Mouse (Mus musculus) layer of hippocampus, adult 11-12 months (tissue): ENCODE results near the gene Tram2.

Source experiments
- DNase-seq: peaks from one replicate; pipeline ENCODE4 v3.0.0; 2022; ENCODE audit warnings: low spot score

Gene Tram2

GRCm38 (mm10) chr1:21010282-21010800, 68.7 kb downstream of the Tram2 start:
- DNase-seq: no peak

DNA sequence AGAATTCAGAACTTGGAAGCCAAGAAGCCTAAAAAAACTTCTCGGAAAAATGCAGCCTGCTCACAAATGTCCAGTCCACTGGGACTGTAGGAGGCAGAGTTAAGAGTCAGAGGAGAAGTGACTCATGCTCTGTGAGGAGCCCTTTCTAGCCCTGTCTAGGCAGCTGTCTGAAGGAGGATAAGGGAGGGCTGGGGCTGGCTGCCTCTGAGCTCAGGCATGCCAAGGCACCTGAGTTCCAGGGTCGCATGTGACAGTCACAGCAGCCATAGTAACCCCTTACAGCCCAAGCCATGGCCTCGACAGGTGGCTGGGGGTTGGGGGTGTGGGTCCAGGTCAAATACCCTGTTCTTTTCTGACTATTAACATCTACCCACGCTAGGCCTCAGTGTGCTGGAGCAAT, 70.1 kb downstream of the Tram2 start:
- DNase-seq: no peak

DNA sequence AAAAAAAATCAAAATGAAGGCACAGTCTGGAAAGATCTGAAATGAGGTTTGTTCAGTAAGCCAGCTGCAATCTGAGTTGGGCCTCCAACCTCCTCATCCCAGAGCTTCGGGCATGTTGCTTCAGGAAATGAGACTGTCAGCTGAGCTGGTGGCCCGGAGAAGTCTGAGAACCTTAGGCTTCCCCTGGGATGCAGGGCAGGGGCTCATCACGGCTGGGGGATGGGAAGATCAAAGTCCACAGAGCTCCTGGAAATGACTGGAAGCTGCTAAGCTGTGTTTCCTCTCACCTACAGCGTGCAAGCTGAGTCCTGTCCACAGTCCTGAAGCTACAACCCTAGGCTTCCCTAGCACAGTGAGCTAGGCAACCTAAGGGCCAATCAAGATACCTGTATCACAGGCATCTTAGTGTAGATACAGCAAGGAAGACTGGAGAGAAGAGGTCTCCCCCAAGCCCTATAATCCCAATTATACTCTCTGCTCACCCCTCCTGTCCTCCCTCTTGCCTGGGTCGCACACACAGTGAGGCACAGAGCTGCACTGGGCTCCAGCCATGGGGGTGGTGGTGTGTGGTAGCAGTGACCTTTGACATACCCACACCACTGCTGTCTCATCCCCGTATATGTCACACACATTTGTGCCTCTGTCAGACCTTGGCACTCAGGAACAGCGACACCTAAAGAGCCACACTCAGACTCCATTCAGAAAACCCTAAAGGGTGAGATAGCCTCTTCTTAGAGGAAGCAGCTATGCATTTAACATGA, 70.9 kb downstream of the Tram2 start:
- DNase-seq: no peak

DNA sequence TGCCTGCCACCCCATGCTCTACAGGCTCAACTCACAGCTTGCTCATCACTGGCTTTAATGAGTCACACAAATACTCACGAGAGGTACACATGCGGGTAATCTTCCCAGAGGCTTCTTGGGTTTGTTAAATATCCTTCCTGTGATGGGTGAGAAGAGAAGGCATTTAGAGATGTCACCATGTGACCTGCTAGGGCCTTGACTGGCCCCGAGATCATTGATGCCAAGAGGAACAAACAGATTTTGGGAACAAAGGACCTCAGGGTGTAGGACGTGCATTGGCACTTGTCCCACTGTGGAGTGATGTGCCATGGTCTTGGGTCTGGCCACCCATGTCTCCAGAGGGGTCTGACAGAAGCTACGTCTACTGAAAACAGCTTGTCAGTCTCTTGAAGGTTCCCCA, 72.3 kb downstream of the Tram2 start:
- no peak for DNase-seq

GRCm38 (mm10) chr1:21004596-21004995, 74.4 kb downstream of the Tram2 start:
- no peak for DNase-seq

- peak; percentile 16 for DNase-seq
Observed at GRCm38 (mm10) chr1:21002246-21003142, 76.5 kb downstream of the Tram2 start.

DNA sequence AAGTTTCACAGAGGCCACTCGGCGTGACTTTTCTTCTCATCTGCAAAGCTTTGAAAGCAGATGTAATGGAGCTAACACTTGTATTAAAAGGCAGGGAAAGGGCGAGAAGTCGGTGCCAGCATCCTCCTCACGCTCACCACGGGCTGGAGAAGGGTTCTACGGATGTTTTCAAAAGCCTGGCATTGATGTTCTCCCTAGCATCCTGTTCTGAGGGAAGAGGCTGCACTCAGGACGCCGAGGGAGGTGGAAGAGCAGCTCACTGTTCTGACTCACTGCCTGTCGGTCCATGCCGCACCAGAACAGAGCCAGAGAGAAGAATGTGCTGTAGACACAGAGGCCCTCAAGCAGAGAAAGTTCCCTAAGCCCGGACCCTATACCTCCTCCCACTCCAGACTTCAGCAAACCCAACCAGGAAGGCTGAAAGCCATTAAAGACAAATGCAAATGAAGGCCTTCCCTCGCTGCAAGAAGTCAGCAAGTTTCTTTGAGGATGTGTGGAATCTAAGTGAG, 81.1 kb downstream of the Tram2 start:
- no peak for DNase-seq

DNA sequence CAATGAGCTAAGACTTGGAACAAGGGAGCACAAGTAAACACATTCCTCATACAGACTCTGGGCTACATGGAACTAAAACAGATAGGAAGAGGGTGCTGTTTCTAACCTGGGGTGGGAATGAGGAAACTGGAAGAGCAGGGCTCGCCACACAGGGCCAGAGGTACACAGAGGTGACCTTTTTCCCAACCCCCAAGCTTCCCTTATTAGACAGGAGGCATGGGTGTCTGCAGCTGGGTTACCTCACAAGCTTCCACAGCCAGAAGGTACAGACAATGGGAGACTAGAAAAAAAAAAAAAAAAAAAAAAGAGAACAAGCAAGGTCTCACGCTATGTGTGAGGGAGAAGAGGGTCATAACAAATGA, 81.7 kb downstream of the Tram2 start:
- DNase-seq: no peak

- no peak for DNase-seq
Observed at GRCm38 (mm10) chr1:20996603-20997327, 82.3 kb downstream of the Tram2 start.

DNA sequence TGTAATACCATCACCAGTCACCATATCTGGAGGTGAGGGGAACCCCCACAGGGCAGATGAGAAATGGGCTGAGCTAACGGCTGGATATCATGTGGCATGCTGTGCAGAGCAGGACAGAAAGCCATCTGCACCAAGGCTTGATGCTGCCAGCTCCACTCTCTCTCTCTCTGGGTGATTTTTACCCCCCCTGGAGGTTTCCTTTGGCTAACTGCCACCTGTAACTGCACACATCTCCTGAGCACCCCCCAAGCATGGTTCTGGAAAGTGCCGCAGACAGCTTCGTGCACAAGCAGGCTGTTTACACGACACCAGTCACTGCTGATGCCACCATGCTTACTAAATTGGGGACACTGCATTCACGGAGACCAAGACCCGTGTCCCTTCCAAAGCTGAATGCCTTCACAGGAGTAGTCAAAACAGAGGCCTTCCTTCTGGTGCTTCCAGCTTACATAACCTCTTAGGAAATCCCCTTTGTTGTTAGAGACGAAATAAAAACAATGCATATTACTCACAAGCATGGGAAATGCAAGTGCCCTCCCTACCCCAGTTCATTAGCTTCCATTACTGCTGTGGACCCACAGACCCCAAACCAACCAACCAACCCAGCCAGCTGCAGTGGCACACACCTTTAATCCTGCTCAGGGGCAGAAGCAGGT, 83.6 kb downstream of the Tram2 start:
- no peak for DNase-seq

DNA sequence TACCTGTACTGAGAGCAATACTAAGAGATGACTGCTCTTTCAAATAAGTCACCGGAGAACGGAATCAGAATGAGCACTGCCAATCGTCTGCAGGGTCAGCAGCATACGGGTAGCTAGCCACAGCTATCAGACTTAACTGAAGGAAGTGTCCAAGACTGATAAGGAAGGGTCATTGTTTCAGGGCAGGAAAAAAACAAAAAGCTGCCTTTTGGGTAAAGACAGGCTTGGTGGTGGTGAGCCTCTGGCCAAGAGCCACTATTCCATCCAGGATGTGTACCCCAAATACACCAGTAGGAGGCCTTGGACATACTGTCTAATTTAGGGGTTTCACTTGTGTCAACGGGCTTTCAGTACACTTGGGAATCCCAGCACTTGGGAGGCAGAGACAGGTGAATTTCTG, 84.7 kb downstream of the Tram2 start:
- DNase-seq: no peak

- no peak for DNase-seq
Observed at GRCm38 (mm10) chr1:20993690-20994089, 85.3 kb downstream of the Tram2 start.

DNA sequence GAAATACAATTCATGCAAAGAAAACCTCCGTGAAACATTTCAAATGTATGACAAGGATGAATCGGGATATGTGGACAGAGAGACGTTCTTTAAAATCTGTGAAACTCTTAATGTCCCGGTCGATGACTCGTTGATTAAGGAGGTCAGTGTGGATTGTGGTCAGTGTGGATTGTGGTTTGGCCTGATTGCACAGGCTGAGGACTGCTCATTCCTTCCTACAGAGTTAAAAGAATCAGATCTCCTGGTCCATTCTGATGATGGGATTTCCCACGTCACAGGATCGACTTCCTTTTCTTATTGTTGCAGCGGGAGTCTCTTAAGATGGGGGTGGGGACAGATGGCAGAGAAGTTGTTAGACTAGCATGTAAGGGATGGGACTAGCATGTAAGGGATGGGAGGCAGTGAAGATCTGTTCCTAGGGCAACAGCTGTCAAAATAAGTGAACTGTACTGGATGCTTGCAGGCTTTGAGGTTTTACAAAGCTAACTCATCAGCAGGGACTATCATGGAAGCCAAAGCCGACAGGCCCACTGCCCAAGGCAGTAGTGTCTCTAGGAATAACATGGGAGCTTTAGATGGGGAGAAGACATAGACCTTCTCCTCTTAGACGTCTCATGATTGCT, 89.5 kb downstream of the Tram2 start:
- no peak for DNase-seq

DNA sequence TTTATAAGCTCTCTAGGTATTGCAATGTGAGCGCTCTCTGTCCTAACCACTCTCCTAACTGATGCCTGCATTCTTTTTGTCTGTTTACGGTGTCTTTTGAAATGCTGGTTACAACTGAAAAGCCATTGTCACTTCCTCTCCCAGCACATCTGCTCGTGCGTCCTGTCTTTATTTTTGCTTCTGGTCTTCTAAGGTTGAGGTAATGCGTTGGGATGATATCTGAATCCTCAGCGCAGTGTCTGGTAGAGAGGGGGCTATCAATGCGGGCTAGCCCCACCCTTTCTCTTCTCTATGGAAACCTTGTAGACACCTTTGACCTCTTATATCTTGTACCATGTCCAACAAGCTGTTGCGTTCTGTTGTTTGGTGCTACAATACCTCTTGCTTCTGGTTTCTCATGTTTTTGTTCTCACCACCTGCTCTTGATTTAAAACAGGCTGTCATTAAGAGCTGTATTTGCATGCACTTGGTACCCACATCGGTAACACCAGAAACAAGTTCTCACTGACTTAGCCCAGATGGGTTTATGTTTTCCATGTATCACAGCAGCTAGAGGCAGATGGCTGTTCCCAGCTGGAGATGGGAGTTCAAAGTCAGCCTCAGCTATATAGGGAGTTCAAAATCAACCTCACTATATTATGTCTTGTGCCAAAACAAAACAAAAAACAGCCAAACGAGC, 92.5 kb downstream of the Tram2 start:
- no peak for DNase-seq

DNA sequence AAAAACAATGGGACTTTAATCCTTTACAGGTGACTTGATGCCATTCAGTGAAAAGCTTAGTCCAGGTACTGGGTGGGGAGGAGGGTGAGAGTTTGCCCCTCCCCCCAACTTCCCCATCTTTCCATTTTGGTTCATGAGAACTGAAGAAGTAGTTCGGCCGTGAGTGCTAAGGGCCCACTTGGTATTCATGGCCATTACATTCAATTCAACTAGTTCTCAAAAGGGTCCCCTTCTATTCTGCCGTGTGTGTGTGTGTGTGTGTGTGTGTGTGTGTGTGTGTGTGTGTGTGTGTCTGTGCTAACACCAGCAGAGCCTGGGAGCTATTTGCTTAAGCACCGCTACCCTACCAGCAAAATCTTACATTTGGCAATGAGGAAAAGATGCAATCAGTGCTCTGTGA, 94.4 kb downstream of the Tram2 start:
- DNase-seq: no peak

DNA sequence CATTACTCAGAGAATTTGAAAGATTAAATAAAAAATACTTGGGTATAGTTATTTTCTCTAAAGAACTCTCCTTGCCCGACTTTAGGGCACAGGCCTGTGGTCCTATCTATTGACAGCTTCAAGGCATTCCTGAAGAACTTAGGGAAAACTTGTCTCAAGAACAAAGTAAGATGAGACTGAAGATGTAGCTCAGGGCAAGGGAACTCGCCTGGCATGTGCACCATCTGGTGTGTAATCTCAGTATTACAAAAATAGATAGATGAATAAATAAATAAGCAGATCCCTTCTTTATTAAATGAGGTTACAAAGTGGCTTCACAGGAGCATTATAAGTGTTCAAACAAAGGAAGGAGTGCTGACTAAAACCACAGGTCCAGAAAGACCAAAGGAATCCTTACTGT, 94.9 kb downstream of the Tram2 start:
- DNase-seq: no peak

DNA sequence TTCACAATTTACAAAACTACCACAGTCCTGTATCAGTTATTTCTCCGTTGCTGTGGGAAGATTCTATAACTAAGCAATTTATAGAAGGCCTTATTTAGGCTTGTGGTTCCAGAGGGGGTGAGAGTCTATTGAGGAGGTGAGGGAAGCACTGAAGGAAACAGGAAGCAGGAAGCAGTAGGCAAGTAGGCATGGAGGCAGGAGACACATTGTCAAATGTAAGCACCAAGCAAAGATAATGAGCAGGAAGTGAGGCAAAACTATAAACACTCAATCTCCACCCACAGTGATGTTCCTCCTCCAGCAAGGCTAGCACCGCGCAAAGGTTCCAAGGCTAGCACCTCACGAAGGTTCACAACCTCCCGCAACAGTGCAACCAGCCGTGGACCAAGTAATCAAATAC, 97.3 kb downstream of the Tram2 start:
- no peak for DNase-seq

GRCm38 (mm10) chr1:20980553-20980952, 98.5 kb downstream of the Tram2 start:
- DNase-seq: no peak

DNA sequence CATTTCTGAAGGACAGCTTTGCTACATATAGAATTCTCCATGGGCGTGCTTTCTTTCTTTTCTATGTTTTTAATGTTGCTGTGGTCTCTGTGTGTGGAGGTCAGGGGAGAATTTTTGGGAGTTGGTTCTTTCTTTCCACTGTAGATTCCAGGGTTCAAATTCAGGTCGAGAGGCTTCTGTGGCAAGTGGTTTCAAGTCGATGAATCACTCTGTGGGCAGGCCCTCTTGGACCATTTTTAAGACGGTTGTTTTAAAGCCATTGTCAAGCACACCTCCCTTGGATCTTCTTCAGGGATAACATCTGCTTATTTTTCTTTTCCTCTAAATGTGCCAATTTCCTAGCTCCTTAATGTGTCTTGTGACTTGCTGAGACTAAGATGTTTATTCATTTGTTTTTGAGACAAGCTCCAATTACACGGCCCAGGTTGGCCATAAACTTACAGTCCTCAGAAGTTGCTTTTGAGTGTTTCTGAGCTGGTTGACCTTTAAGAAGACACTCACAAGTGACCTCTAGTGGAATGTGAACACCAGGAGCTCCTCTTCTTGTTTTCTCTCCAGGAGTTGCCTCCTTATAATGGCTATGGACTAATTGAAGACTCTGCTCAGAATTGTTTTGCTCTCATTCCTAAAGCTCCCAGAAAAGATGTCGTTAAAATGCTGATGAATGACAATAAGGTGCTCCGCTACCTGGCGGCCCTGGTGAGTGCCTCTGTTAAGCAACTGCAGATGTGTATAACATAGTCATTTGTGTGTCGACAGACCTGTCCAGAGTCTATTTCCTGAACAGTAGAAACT, 104.5 kb downstream of the Tram2 start:
- no peak for DNase-seq

GRCm38 (mm10) chr1:20973389-20973788, 105.6 kb downstream of the Tram2 start:
- no peak for DNase-seq
